Mouse (Mus musculus): Measurements from ENCODE around the gene Fgf10. TPM values are rescaled to one million over a fixed set of nuclear protein-coding genes. Genes with fewer than 3 reads are reported as not detected.

Fgf10 gene
- polyA plus RNA-seq, 1 experiment from 2014 or later: 2.6 TPM

GRCm38 (mm10) chr13:118792198-118792597 lies 122.6 kb downstream of the Fgf10 start:
- WGBS: 43% methylated on average over 4 of the region's 4 CpGs

GRCm38 (mm10) chr13:118800176-118800575 lies 130.6 kb downstream of the Fgf10 start:
- H3K36me3 ChIP-seq (ENCODE audit: control insufficient read depth, insufficient read depth, low read length): no peaks in the 10 kb centered on the region
- no peaks in the 10 kb centered on the region for H3K9me3 ChIP-seq (ENCODE audit: control insufficient read depth, low read length)
- H3K27me3 ChIP-seq (replicated peaks; ENCODE audit: control insufficient read depth, insufficient read depth, low read length): no peaks in the 10 kb centered on the region
- H3K4me2 ChIP-seq (ENCODE audit: low read length): no peak overlapping the region
- no peaks in the 10 kb centered on the region for H3K4me1 ChIP-seq (ENCODE audit: control insufficient read depth, insufficient read depth, low read depth, low read length)
- ATAC-seq: no peak
- H3K9ac ChIP-seq (ENCODE audit: low read depth, low read length): no peak overlapping the region
- WGBS: 90% methylated on average over 4 of the region's 4 CpGs
- H3K27ac ChIP-seq (ENCODE audit: low read depth, low read length): no peak overlapping the region
- H3K4me3 ChIP-seq (ENCODE audit: low read length): no peak overlapping the region

More at GRCm38 (mm10) chr13:118792198-118792597, 122.6 kb downstream of the Fgf10 start:
- no peak for ATAC-seq
- Histone ChIP-seq H3K27ac (ENCODE audit: low read depth, low read length) (no peak overlapping the region), H3K4me2 (ENCODE audit: low read length) (no peak overlapping the region), H3K9me3 (ENCODE audit: control insufficient read depth, low read length) (no peaks in the 10 kb centered on the region), H3K36me3 (ENCODE audit: control insufficient read depth, insufficient read depth, low read length) (no peaks in the 10 kb centered on the region), H3K4me3 (ENCODE audit: low read length) (no peak overlapping the region), H3K9ac (ENCODE audit: low read depth, low read length) (no peak overlapping the region), H3K27me3 (replicated peaks; ENCODE audit: control insufficient read depth, insufficient read depth, low read length) (no peaks in the 10 kb centered on the region), H3K4me1 (ENCODE audit: control insufficient read depth, insufficient read depth, low read depth, low read length) (no peaks in the 10 kb centered on the region)

GRCm38 (mm10) chr13:118806662-118807061 lies 137.1 kb downstream of the Fgf10 start:
- Histone ChIP-seq H3K4me2 (ENCODE audit: low read length) (no peak overlapping the region), H3K4me1 (ENCODE audit: control insufficient read depth, insufficient read depth, low read depth, low read length) (no peaks in the 10 kb centered on the region), H3K27ac (ENCODE audit: low read depth, low read length) (no peak overlapping the region), H3K27me3 (replicated peaks; ENCODE audit: control insufficient read depth, insufficient read depth, low read length) (no peaks in the 10 kb centered on the region), H3K36me3 (ENCODE audit: control insufficient read depth, insufficient read depth, low read length) (no peaks in the 10 kb centered on the region), H3K4me3 (ENCODE audit: low read length) (no peak overlapping the region), H3K9me3 (ENCODE audit: control insufficient read depth, low read length) (no peaks in the 10 kb centered on the region), H3K9ac (ENCODE audit: low read depth, low read length) (no peak overlapping the region)
- 63% methylated on average over 3 of the region's 3 CpGs for WGBS
- ATAC-seq: no peak

GRCm38 (mm10) chr13:118819785-118820184 lies 150.2 kb downstream of the Fgf10 start:
- Histone ChIP-seq H3K9me3 (ENCODE audit: control insufficient read depth, low read length) (no peaks in the 10 kb centered on the region), H3K4me1 (ENCODE audit: control insufficient read depth, insufficient read depth, low read depth, low read length) (no peaks in the 10 kb centered on the region), H3K36me3 (ENCODE audit: control insufficient read depth, insufficient read depth, low read length) (no peaks in the 10 kb centered on the region), H3K9ac (ENCODE audit: low read depth, low read length) (no peak overlapping the region), H3K27ac (ENCODE audit: low read depth, low read length) (no peak overlapping the region), H3K4me2 (ENCODE audit: low read length) (no peak overlapping the region), H3K27me3 (replicated peaks; ENCODE audit: control insufficient read depth, insufficient read depth, low read length) (no peaks in the 10 kb centered on the region), H3K4me3 (ENCODE audit: low read length) (no peak overlapping the region)
- ATAC-seq: no peak
- 93% methylated on average over 6 of the region's 6 CpGs for WGBS

- Histone ChIP-seq H3K9ac (ENCODE audit: low read depth, low read length) (no peak overlapping the region), H3K4me3 (ENCODE audit: low read length) (no peak overlapping the region), H3K4me2 (ENCODE audit: low read length) (no peak overlapping the region), H3K27me3 (replicated peaks; ENCODE audit: control insufficient read depth, insufficient read depth, low read length) (no peaks in the 10 kb centered on the region), H3K4me1 (ENCODE audit: control insufficient read depth, insufficient read depth, low read depth, low read length) (no peaks in the 10 kb centered on the region), H3K9me3 (ENCODE audit: control insufficient read depth, low read length) (no peaks in the 10 kb centered on the region), H3K36me3 (ENCODE audit: control insufficient read depth, insufficient read depth, low read length) (no peaks in the 10 kb centered on the region), H3K27ac (ENCODE audit: low read depth, low read length) (no peak overlapping the region)
- 90% methylated on average over 2 of the region's 2 CpGs for WGBS
- no peak for ATAC-seq
These were observed 153.5 kb downstream of the Fgf10 start for GRCm38 (mm10) chr13:118823113-118823512.

GRCm38 (mm10) chr13:118825102-118825501 lies 155.5 kb downstream of the Fgf10 start:
- Histone ChIP-seq H3K36me3 (ENCODE audit: control insufficient read depth, insufficient read depth, low read length) (no peaks in the 10 kb centered on the region), H3K4me1 (ENCODE audit: control insufficient read depth, insufficient read depth, low read depth, low read length) (no peaks in the 10 kb centered on the region), H3K27ac (ENCODE audit: low read depth, low read length) (no peak overlapping the region), H3K4me3 (ENCODE audit: low read length) (no peak overlapping the region), H3K27me3 (replicated peaks; ENCODE audit: control insufficient read depth, insufficient read depth, low read length) (no peaks in the 10 kb centered on the region), H3K9ac (ENCODE audit: low read depth, low read length) (no peak overlapping the region), H3K4me2 (ENCODE audit: low read length) (no peak overlapping the region), H3K9me3 (ENCODE audit: control insufficient read depth, low read length) (no peaks in the 10 kb centered on the region)
- ATAC-seq: no peak
- 85% methylated on average over 4 of the region's 4 CpGs for WGBS

GRCm38 (mm10) chr13:118828604-118829381 lies 159.2 kb downstream of the Fgf10 start:
- no peak overlapping the region for H3K4me3 ChIP-seq (ENCODE audit: low read length)
- no peaks in the 10 kb centered on the region for H3K9me3 ChIP-seq (ENCODE audit: control insufficient read depth, low read length)
- ATAC-seq: no peak
- H3K4me1 ChIP-seq (ENCODE audit: control insufficient read depth, insufficient read depth, low read depth, low read length): no peaks in the 10 kb centered on the region
- no peaks in the 10 kb centered on the region for H3K27me3 ChIP-seq (replicated peaks; ENCODE audit: control insufficient read depth, insufficient read depth, low read length)
- 88% methylated on average over 10 of the region's 10 CpGs for whole genome bisulfite sequencing
- H3K9ac ChIP-seq (ENCODE audit: low read depth, low read length): no peak overlapping the region
- no peak overlapping the region for H3K4me2 ChIP-seq (ENCODE audit: low read length)
- no peak overlapping the region for H3K27ac ChIP-seq (ENCODE audit: low read depth, low read length)
- H3K36me3 ChIP-seq (ENCODE audit: control insufficient read depth, insufficient read depth, low read length): no peaks in the 10 kb centered on the region

GRCm38 (mm10) chr13:118834021-118834420 lies 164.4 kb downstream of the Fgf10 start:
- Histone ChIP-seq H3K4me3 (ENCODE audit: low read length) (no peak overlapping the region), H3K36me3 (ENCODE audit: control insufficient read depth, insufficient read depth, low read length) (no peaks in the 10 kb centered on the region), H3K27me3 (replicated peaks; ENCODE audit: control insufficient read depth, insufficient read depth, low read length) (no peaks in the 10 kb centered on the region), H3K4me1 (ENCODE audit: control insufficient read depth, insufficient read depth, low read depth, low read length) (no peaks in the 10 kb centered on the region), H3K27ac (ENCODE audit: low read depth, low read length) (no peak overlapping the region), H3K4me2 (ENCODE audit: low read length) (no peak overlapping the region), H3K9me3 (ENCODE audit: control insufficient read depth, low read length) (no peaks in the 10 kb centered on the region), H3K9ac (ENCODE audit: low read depth, low read length) (no peak overlapping the region)
- ATAC-seq: no peak

GRCm38 (mm10) chr13:118835078-118835477 lies 165.5 kb downstream of the Fgf10 start:
- Histone ChIP-seq H3K9me3 (ENCODE audit: control insufficient read depth, low read length) (no peaks in the 10 kb centered on the region), H3K4me1 (ENCODE audit: control insufficient read depth, insufficient read depth, low read depth, low read length) (no peaks in the 10 kb centered on the region), H3K4me2 (ENCODE audit: low read length) (no peak overlapping the region), H3K27ac (ENCODE audit: low read depth, low read length) (no peak overlapping the region), H3K4me3 (ENCODE audit: low read length) (no peak overlapping the region), H3K9ac (ENCODE audit: low read depth, low read length) (no peak overlapping the region), H3K27me3 (replicated peaks; ENCODE audit: control insufficient read depth, insufficient read depth, low read length) (no peaks in the 10 kb centered on the region), H3K36me3 (ENCODE audit: control insufficient read depth, insufficient read depth, low read length) (no peaks in the 10 kb centered on the region)
- 55% methylated on average over 4 of the region's 4 CpGs for WGBS
- ATAC-seq: no peak

Measured in hindbrain, embryonic 16.5 days (tissue).